Mouse (Mus musculus) stomach, embryonic 15.5 days (tissue): ENCODE measurements at regions not wholly inside any gene's neighbourhood (a gene's known extent, or its start where the extent isn't known, plus 50 kb on each side); places are given as distances from the start of the nearest gene placed in this dataset.

ENCODE experiments used
- ATAC-seq: fragments of 200-750 bp; cut with Nextera tagmentation; 2 replicates; pipeline ENCODE4 v1.8.0; 2017; ENCODE audit warnings: low read depth, moderate number of reproducible peaks, moderate TSS enrichment; ENCODE audit not compliant: insufficient read depth, low FRiP score
- H3K27ac ChIP-seq: fragments of 300-500 bp; sonication (generic); 2 replicates; pipeline ENCODE4 v1.5.1; 2015; ENCODE audit warnings: mild to moderate bottlenecking, inconsistent platforms
- H3K27me3 ChIP-seq: fragments of 300-500 bp; sonication (generic); replicated peaks from 2 replicates; pipeline ENCODE4 v1.6.1; 2015; ENCODE audit warnings: inconsistent platforms
- H3K36me3 ChIP-seq: fragments of 300-500 bp; sonication (generic); 2 replicates; pipeline ENCODE4 v1.6.1; 2015; ENCODE audit warnings: inconsistent platforms
- H3K4me1 ChIP-seq: fragments of 300-500 bp; sonication (generic); 2 replicates; pipeline ENCODE4 v1.6.1; 2015; ENCODE audit warnings: inconsistent platforms
- H3K4me2 ChIP-seq: fragments of 300-500 bp; sonication (generic); 2 replicates; pipeline ENCODE4 v1.6.1; 2015; ENCODE audit warnings: mild to moderate bottlenecking, inconsistent platforms
- H3K4me3 ChIP-seq: fragments of 300-500 bp; sonication (generic); replicated peaks from 2 replicates; pipeline ENCODE4 v1.5.1; 2015; ENCODE audit warnings: inconsistent platforms
- H3K9ac ChIP-seq: fragments of 300-500 bp; sonication (generic); 2 replicates; pipeline ENCODE4 v1.6.1; 2015; ENCODE audit warnings: inconsistent platforms
- H3K9me3 ChIP-seq: fragments of 300-500 bp; sonication (generic); 2 replicates; pipeline ENCODE4 v1.6.1; 2016; ENCODE audit warnings: inconsistent platforms
- WGBS: fragments of 180-500 bp; shearing (Covaris S2); methylation state at CpG from one replicate; pipeline ENCODE4 v1.1.7; 2015; 5-methylcytosine and 5-hydroxymethylcytosine counted together

DNA sequence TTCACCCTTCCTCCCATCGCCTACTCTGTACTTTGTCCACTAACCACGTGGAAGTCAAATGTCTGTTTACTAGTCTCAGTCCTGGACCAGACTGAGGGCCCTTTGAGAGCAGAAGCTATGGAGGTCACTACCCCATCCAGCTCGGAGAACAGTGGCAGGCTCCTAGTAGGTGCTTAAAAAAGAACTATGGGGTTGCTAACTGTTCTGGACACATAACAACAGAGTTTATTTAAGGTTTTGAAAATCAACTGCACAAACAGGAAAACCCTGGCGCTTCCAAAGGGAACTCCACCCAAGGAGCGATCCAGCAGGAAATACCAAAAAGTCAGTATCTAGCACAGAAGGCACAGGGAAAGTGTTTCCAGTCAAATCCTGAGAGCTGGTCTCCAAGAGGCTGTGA is 75.5 kb upstream of the Klf9 start:
- no peak for ATAC-seq
- 0 out of 2 replicates have a peak, but pooled peaks cover 4% of the 10 kb centered on the region for H3K4me1 ChIP-seq
- H3K27ac ChIP-seq = no peak overlapping the region
- H3K4me2 ChIP-seq = no peak overlapping the region
- H3K9me3 ChIP-seq = no peaks in the 10 kb centered on the region
- no peaks in the 10 kb centered on the region for H3K27me3 ChIP-seq
- H3K9ac ChIP-seq = no peak overlapping the region
- H3K4me3 ChIP-seq = no peak overlapping the region
- H3K36me3 ChIP-seq = no peaks in the 10 kb centered on the region
- WGBS = 71% methylated on average over 5 of the region's 5 CpGs

DNA sequence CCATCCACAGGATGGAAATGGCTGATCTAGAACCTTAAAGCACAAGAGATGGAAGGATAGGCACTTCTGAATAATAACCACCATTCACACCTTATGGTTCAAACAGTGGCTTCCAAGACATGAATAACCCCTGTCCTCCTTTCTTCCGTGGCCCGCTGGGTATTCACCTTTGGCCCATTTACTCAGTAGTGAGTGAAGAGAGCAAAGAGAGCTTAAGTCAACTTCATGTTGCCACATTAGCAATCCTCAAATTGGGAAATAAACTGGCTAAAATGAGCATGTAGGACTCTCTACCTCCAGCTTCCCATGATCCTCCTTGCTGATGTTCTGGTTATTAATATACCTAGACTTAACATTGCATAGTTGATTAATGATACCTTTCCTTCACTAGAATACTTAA is 74.3 kb upstream of the Klf9 start:
- WGBS = 97% methylated on average over 2 of the region's 2 CpGs
- H3K9me3 ChIP-seq = no peaks in the 10 kb centered on the region
- H3K4me3 ChIP-seq = no peak overlapping the region
- H3K9ac ChIP-seq = no peak overlapping the region
- no peak overlapping the region for H3K4me2 ChIP-seq
- H3K36me3 ChIP-seq = no peaks in the 10 kb centered on the region
- no peak for ATAC-seq
- H3K4me1 ChIP-seq = no peaks in the 10 kb centered on the region
- H3K27me3 ChIP-seq = no peaks in the 10 kb centered on the region
- no peak overlapping the region for H3K27ac ChIP-seq

DNA sequence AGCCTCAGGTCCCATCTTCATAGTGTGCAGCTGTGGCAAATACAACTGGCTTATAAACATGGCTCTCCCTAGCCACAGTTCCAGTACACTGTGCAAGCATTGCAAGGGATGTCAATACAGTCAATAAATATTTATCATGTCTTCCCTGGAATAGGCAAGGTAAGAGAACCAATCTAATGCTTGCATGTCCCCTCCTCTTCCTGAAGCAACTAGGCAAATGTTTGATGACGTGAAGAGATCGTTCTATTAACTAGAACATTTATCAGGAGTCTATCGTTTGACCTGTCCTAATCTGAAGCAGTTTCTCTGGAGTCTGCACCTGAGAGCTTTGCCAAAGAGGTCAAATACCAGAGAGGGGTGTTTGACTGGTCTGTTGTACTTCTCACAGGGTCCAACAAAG is 72.4 kb upstream of the Klf9 start:
- no peaks in the 10 kb centered on the region for H3K4me1 ChIP-seq
- WGBS = 73% methylated on average over 3 of the region's 3 CpGs
- H3K4me3 ChIP-seq = no peak overlapping the region
- H3K9me3 ChIP-seq = no peaks in the 10 kb centered on the region
- no peaks in the 10 kb centered on the region for H3K36me3 ChIP-seq
- no peak overlapping the region for H3K27ac ChIP-seq
- no peak for ATAC-seq
- no peaks in the 10 kb centered on the region for H3K27me3 ChIP-seq
- H3K4me2 ChIP-seq = no peak overlapping the region
- H3K9ac ChIP-seq = no peak overlapping the region

DNA sequence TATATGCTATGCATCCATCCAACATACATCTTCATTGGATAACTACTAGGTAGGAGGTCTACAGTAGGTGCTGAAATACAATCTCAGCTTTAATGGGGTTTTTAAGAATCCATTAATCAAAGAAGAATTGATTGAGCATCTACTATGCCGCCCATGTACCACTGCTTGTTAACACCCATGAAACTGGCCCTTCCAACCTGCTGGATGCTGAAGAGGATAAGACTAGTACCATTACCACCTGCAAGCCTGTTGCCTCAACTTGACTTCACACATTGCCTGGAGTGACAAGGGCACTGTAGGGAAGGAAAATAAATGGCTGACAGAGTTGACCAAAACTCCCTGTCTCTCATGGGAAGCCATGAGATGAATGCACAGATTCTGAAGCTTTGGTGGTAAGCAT is 71.4 kb upstream of the Klf9 start:
- 68% methylated on average over 1 of the region's 1 CpGs for WGBS
- no peaks in the 10 kb centered on the region for H3K27me3 ChIP-seq
- ATAC-seq = no peak

DNA sequence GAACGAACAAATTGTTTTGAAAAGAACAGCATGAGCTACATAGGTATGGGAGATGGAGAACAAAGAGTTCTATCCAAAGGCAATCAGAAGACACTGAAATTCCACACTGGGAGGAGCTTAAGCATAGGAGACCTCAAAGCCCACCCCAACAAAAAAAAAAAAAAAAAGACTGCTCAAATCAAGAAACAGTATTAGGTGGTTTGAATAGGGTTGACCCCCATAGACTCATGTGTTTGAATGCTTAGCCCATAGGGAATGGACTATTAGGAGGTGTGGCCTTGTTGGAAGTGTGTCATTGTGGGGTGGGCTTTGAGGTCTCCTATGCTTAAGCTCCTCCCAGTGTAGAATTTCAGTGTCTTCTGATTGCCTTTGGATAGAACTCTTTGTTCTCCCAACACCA is 70.0 kb upstream of the Klf9 start:
- 80% methylated on average over 1 of the region's 1 CpGs for WGBS
- Histone ChIP-seq H3K9me3 (no peaks in the 10 kb centered on the region), H3K27me3 (no peaks in the 10 kb centered on the region), H3K4me2 (no peak overlapping the region), H3K36me3 (no peaks in the 10 kb centered on the region), H3K4me1 (no peaks in the 10 kb centered on the region), H3K9ac (no peak overlapping the region), H3K4me3 (no peak overlapping the region), H3K27ac (no peak overlapping the region)
- ATAC-seq = no peak

More for the DNA sequence above, 71.4 kb upstream of the Klf9 start:
- Histone ChIP-seq H3K4me2 (no peak overlapping the region), H3K36me3 (no peaks in the 10 kb centered on the region), H3K9ac (no peak overlapping the region), H3K9me3 (no peaks in the 10 kb centered on the region), H3K27ac (no peak overlapping the region), H3K4me1 (no peaks in the 10 kb centered on the region), H3K4me3 (no peak overlapping the region)

DNA sequence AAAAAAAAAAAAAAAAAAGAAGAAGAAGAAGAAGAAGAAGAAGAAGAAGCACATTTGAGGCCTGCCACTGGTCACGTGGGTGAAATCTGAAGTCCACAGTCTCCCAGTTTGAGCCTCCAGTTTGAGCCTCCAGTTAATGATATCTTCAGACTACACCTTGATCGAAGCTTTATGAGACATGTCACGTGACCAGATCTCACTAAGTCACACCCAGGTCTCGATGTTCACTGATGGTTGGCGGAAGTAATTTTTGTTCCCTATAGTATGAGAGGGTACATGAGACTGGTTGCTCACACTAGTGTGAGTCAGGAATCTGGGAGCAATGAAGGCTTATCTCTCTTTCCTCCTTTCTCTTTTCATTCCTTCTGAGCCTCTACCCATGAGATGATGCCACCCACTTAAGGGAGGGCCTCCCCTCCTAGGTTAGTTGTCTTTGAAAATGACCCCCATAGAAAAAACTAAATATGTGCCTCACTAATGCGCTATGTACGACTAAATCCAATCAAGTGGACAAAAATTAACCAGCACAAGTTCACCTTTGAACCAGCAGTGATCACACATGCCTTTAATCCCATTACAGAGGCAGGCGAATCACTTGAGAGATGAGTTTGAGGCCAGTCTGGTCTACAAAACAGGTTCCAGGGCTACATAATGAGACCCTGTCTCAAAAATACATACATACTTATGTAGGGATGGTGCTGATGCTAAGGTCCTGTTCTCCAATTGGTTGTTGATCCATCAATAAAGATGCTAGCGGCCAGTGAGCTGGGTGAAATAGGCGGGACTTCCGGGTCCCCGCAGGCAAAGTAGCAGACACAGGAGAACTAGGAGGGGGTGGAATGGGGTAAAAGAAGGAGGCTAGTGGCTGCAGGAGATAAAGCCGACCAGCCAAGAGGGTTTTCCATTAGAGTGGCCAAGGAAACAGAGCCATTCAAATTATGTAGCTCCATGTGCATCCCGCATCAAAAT is 66.1 kb upstream of the Klf9 start:
- H3K9me3 ChIP-seq = no peaks in the 10 kb centered on the region
- no peaks in the 10 kb centered on the region for H3K36me3 ChIP-seq
- H3K4me1 ChIP-seq = no peaks in the 10 kb centered on the region
- no peak overlapping the region for H3K9ac ChIP-seq
- no peak overlapping the region for H3K4me3 ChIP-seq
- ATAC-seq = no peak
- H3K27ac ChIP-seq = no peak overlapping the region
- H3K4me2 ChIP-seq = no peak overlapping the region
- WGBS = 88% methylated on average over 14 of the region's 14 CpGs
- no peaks in the 10 kb centered on the region for H3K27me3 ChIP-seq

DNA sequence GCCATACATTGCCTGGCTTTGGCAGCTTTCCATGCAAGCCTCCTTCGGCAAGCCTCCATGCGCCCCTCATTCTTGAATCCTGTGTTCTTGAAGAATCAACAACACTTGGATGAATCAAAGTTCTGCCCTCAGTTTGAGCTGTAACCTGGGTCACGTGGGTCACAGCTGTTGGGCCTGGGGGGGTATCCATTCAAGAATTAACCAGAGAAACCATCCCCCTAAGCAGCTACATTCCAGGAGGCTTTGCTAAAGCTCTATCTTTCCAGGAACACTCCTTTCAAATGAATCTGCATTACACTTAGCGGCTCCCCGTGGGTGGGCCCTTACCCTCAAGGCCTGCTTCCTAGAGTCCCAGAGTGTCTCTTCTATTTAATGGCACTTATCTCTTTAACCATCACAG is 65.2 kb upstream of the Klf9 start:
- WGBS = 42% methylated on average over 5 of the region's 5 CpGs
- Histone ChIP-seq H3K9ac (no peak overlapping the region), H3K36me3 (no peaks in the 10 kb centered on the region), H3K27ac (no peak overlapping the region), H3K4me3 (no peak overlapping the region), H3K4me2 (no peak overlapping the region), H3K4me1 (no peaks in the 10 kb centered on the region), H3K27me3 (no peaks in the 10 kb centered on the region), H3K9me3 (no peaks in the 10 kb centered on the region)
- no peak for ATAC-seq

DNA sequence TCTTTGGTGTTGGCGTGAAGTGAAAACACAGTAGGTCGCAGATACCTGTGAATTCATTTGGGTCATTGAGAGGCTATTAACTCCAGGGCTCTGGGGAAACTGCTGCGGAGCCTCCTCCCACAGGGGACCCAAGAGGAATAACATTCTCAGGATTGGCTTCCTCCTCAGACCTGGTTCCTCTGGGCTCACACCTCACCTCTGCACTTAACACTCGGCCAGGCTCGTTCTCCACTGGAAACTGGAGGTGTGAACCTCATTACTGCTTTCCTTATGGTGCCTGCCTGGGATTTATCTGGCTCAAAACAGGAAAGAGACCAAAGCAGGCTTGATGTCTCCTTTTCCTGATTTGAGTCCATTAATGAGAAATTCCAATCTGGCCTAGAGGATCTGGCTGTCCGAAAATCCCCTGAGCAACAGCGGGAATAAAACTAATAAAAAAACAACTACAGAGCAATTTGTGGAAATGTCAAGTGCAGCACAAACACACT is 55.8 kb upstream of the Klf9 start:
- Histone ChIP-seq H3K4me3 (no peak overlapping the region), H3K9me3 (no peaks in the 10 kb centered on the region), H3K27ac (no peak overlapping the region), H3K9ac (no peak overlapping the region), H3K4me1 (no peaks in the 10 kb centered on the region), H3K4me2 (no peak overlapping the region), H3K36me3 (no peaks in the 10 kb centered on the region), H3K27me3 (no peaks in the 10 kb centered on the region)
- 62% methylated on average over 7 of the region's 7 CpGs for WGBS
- ATAC-seq = no peak

DNA sequence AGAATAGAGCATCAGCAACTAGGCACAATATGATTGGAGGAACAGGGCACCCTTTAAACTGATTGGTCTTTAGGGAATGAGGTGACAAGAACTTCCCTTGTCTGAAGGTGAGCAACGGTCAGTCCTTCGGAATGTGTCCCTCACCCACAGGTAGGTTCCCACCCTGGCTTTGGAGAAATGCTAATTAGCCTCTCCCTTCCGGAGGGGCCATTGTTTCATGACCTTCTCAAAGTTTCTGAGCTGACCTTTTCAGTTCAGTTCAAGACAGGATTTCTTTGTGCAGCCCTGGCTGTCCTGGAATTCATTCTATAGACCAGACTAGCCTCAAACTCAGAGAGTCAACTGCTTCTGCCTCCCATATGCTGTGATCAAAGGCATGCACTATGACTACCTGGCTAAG is 53.5 kb upstream of the Klf9 start:
- Histone ChIP-seq H3K27me3 (no peaks in the 10 kb centered on the region), H3K36me3 (no peaks in the 10 kb centered on the region), H3K27ac (no peak overlapping the region), H3K4me1 (no peaks in the 10 kb centered on the region), H3K4me3 (no peak overlapping the region), H3K4me2 (no peak overlapping the region), H3K9ac (no peak overlapping the region), H3K9me3 (no peaks in the 10 kb centered on the region)
- 90% methylated on average over 3 of the region's 3 CpGs for WGBS
- no peak for ATAC-seq

DNA sequence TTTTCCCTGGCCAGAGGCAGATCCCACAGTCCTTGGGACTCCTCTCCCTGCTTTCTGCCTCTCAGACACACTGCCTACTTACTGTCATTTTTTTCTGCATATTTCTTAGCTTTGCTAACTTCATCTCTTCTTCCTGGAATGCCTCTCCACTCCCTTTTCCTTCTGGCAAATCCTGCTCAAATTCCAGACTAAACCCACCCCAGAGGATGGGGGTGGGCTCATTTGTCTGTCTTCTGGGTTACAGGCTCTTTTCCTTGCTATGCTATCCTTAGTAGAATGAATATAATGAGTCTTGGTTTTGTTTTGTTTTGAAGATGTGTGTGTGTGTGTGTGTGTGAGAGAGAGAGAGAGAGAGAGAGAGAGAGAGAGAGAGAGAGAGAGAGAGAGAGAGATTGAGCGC is 51.9 kb upstream of the Klf9 start:
- no peak for ATAC-seq
- no peaks in the 10 kb centered on the region for H3K36me3 ChIP-seq

DNA sequence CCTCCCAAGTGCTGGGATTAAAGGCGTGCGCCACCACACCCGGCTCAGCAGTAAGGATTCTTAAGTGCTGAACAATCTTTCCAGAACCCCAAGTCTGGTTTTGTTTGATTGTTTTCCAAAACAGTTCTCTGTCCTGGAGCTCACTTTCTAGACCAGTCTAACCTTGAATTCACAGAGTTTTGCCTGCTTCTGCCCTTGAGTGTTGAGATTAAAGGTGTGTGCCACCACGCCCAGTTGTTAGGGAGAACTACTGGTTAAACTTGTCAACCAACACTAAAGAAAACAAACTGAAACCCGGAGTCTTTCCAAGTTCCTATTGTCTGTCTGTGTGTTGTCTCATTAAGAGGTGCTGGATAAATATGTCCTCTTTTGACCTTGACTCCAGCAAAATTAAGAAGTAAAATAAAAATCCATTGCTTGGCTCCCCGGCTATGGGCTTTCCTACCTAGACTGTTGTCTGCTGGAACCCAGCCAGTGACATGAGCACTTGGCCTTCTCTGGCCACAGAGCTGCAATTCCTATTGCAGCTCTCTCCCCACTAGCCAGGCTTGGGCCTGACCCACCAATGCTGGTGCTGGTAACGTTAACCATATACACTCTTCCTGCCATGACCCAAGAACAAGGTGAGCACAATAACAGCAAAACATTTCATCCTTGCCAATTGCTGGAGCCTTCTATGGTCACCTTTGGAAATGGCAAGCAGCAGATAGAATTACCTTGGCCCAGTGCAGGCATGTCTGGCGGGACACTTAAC is 51.1 kb upstream of the Klf9 start:
- Histone ChIP-seq H3K36me3 (no peaks in the 10 kb centered on the region), H3K4me2 (no peak overlapping the region), H3K27me3 (no peaks in the 10 kb centered on the region), H3K9me3 (no peaks in the 10 kb centered on the region), H3K4me3 (no peak overlapping the region), H3K4me1 (no peaks in the 10 kb centered on the region), H3K27ac (no peak overlapping the region), H3K9ac (no peak overlapping the region)
- 80% methylated on average over 8 of the region's 8 CpGs for WGBS
- no peak for ATAC-seq

More for the DNA sequence above, 51.9 kb upstream of the Klf9 start:
- no peak overlapping the region for H3K27ac ChIP-seq
- no peaks in the 10 kb centered on the region for H3K9me3 ChIP-seq
- H3K27me3 ChIP-seq = no peaks in the 10 kb centered on the region
- no peaks in the 10 kb centered on the region for H3K4me1 ChIP-seq
- WGBS = 79% methylated on average over 1 of the region's 1 CpGs
- no peak overlapping the region for H3K9ac ChIP-seq
- H3K4me2 ChIP-seq = no peak overlapping the region
- no peak overlapping the region for H3K4me3 ChIP-seq
